Mouse (Mus musculus) MEL (cell line): ENCODE data around the gene Adamts15. TPM values are rescaled to one million over a fixed set of nuclear protein-coding genes. Genes with fewer than 3 reads are reported as not detected.

ENCODE experiments used
- DNase-seq: peaks from one replicate; pipeline ENCODE4 v3.0.0; 2011; ENCODE audit warnings: low read depth, low spot score
- H3K27ac ChIP-seq: 2 replicates; pipeline ENCODE4 v1.5.1; 2012; ENCODE audit warnings: low read depth, mild to moderate bottlenecking, control low read depth, low read length, moderate library complexity; ENCODE audit not compliant: control insufficient read depth
- H3K27me3 ChIP-seq, 2 experiments: fragments of 150-350 bp in 1 of 2; sonication (generic) in 1 of 2; 2 replicates each; pipeline ENCODE4 v1.6.1; 2012; ENCODE audit warnings: low read length in 2 of 2, mild to moderate bottlenecking in 2 of 2, improper control_type of control experiment in 1 of 2, moderate library complexity in 1 of 2; ENCODE audit not compliant: insufficient read depth in 2 of 2, control insufficient read depth in 1 of 2
- H3K36me3 ChIP-seq, 2 experiments: 2 replicates each; pipeline ENCODE4 v1.6.1; 2012 to 2014; ENCODE audit warnings: low read length in 2 of 2, improper control_type of control experiment in 1 of 2, inconsistent platforms in 1 of 2, mild to moderate bottlenecking in 1 of 2; ENCODE audit not compliant: insufficient read depth in 2 of 2, control insufficient read depth in 1 of 2
- H3K4me1 ChIP-seq, 2 experiments: fragments of 150-350 bp in 1 of 2; sonication (generic) in 1 of 2; 2 replicates each; pipeline ENCODE4 v1.6.1; 2012; ENCODE audit warnings: low read length in 2 of 2, improper control_type of control experiment in 1 of 2, mild to moderate bottlenecking in 1 of 2; ENCODE audit not compliant: insufficient read depth in 2 of 2, control insufficient read depth in 1 of 2
- H3K4me3 ChIP-seq, 2 experiments: fragments of 150-350 bp in 1 of 2; sonication (generic) in 1 of 2; 2 replicates each; pipeline ENCODE4 v1.5.1; 2012; ENCODE audit warnings: low read depth in 2 of 2, low read length in 2 of 2, mild to moderate bottlenecking in 2 of 2, moderate library complexity in 2 of 2, control low read depth in 1 of 2, improper control_type of control experiment in 1 of 2; ENCODE audit not compliant: control insufficient read depth in 1 of 2, insufficient read depth in 1 of 2
- H3K79me2 ChIP-seq: 2 replicates; pipeline ENCODE4 v1.6.1; 2012; ENCODE audit warnings: mild to moderate bottlenecking, low read length, moderate library complexity; ENCODE audit not compliant: control insufficient read depth, poor library complexity, insufficient read depth
- H3K9ac ChIP-seq: 2 replicates; pipeline ENCODE4 v1.6.1; 2012; ENCODE audit warnings: low read depth, mild to moderate bottlenecking, control low read depth, low read length, moderate library complexity; ENCODE audit not compliant: control insufficient read depth, poor library complexity, severe bottlenecking
- H3K9me3 ChIP-seq: fragments of 150-350 bp; sonication (generic); replicated peaks from 2 replicates; pipeline ENCODE4 v1.6.1; 2012; ENCODE audit warnings: mild to moderate bottlenecking, low read length, improper control_type of control experiment, moderate library complexity; ENCODE audit not compliant: insufficient read depth
- BHLHE40 ChIP-seq: IDR thresholded peaks from 2 replicates; pipeline ENCODE4 v1.6.1; 2012; ENCODE audit warnings: low read depth, mild to moderate bottlenecking, inconsistent platforms, low read length, improper control_type of control experiment, borderline replicate concordance
- CHD2 ChIP-seq: IDR thresholded peaks from 2 replicates; pipeline ENCODE4 v1.6.1; 2011; ENCODE audit warnings: low read length, improper control_type of control experiment
- CTCF ChIP-seq, 3 experiments: IDR thresholded peaks in 2 of 3; conservative IDR thresholded peaks in 1 of 3; 2 replicates each; pipeline ENCODE4 v1.5.1; 2011 to 2012; ENCODE audit warnings: low read length in 3 of 3, low read depth in 2 of 3, mild to moderate bottlenecking in 2 of 3, improper control_type of control experiment in 1 of 3, inconsistent platforms in 1 of 3, mixed read lengths in 1 of 3, moderate library complexity in 1 of 3; ENCODE audit not compliant: control insufficient read depth in 1 of 3, insufficient read depth in 1 of 3, poor library complexity in 1 of 3, severe bottlenecking in 1 of 3
- E2F4 ChIP-seq: IDR thresholded peaks from 2 replicates; pipeline ENCODE4 v1.6.1; 2011; ENCODE audit warnings: low read depth, low read length, improper control_type of control experiment, borderline replicate concordance
- ELF1 ChIP-seq: IDR thresholded peaks from 2 replicates; pipeline ENCODE4 v1.6.1; 2014; ENCODE audit warnings: low read depth, mild to moderate bottlenecking, inconsistent platforms, low read length, improper control_type of control experiment, moderate library complexity
- ETS1 ChIP-seq: IDR thresholded peaks from 2 replicates; pipeline ENCODE4 v1.6.1; 2012; ENCODE audit warnings: low read depth, mild to moderate bottlenecking, inconsistent platforms, low read length, improper control_type of control experiment, moderate library complexity
- GABPA ChIP-seq: IDR thresholded peaks from 2 replicates; pipeline ENCODE4 v1.6.1; 2012; ENCODE audit warnings: low read depth, mild to moderate bottlenecking, inconsistent platforms, low read length, improper control_type of control experiment, moderate library complexity
- GATA1 ChIP-seq: IDR thresholded peaks from 2 replicates; pipeline ENCODE4 v1.6.1; 2011; ENCODE audit warnings: low read depth, low read length, improper control_type of control experiment
- JUND ChIP-seq: IDR thresholded peaks from 2 replicates; pipeline ENCODE4 v1.6.1; 2011; ENCODE audit warnings: low read depth, mild to moderate bottlenecking, improper control_type of control experiment, low read length
- MAX ChIP-seq: IDR thresholded peaks from 2 replicates; pipeline ENCODE4 v1.6.1; 2011; ENCODE audit warnings: low read length, improper control_type of control experiment
- MEF2A ChIP-seq: IDR thresholded peaks from 2 replicates; pipeline ENCODE4 v1.6.1; 2014; ENCODE audit warnings: low read depth, mild to moderate bottlenecking, inconsistent platforms, low read length, improper control_type of control experiment; ENCODE audit not compliant: poor library complexity, insufficient replicate concordance, severe bottlenecking; ENCODE audit errors: extremely low read depth
- NELFE ChIP-seq: IDR thresholded peaks from 2 replicates; pipeline ENCODE4 v1.6.1; 2011; ENCODE audit warnings: low read depth, low read length, improper control_type of control experiment
- NRF1 ChIP-seq: IDR thresholded peaks from 2 replicates; pipeline ENCODE4 v1.6.1; 2014; ENCODE audit warnings: low read depth, mild to moderate bottlenecking, inconsistent platforms, low read length, improper control_type of control experiment, moderate library complexity; ENCODE audit not compliant: poor library complexity, insufficient read depth, severe bottlenecking
- POLR2A ChIP-seq, 2 experiments: IDR thresholded peaks; 2 replicates each; pipeline ENCODE4 v1.6.1; 2011 to 2012; ENCODE audit warnings: low read length in 2 of 2, mild to moderate bottlenecking in 2 of 2, control low read depth in 1 of 2, improper control_type of control experiment in 1 of 2, low read depth in 1 of 2, moderate library complexity in 1 of 2; ENCODE audit not compliant: control insufficient read depth in 1 of 2, insufficient read depth in 1 of 2, poor library complexity in 1 of 2
- POLR2AphosphoS2 ChIP-seq: IDR thresholded peaks from 2 replicates; pipeline ENCODE4 v1.6.1; 2011; ENCODE audit warnings: low read length, improper control_type of control experiment
- POLR2AphosphoS5 ChIP-seq: IDR thresholded peaks from 2 replicates; pipeline ENCODE4 v1.6.1; 2012; ENCODE audit warnings: low read depth, borderline replicate concordance, mild to moderate bottlenecking, inconsistent platforms, low read length, moderate library complexity, mixed read lengths
- RCOR1 ChIP-seq: IDR thresholded peaks from 2 replicates; pipeline ENCODE4 v1.6.1; 2012; ENCODE audit warnings: low read depth, mild to moderate bottlenecking, inconsistent platforms, low read length, improper control_type of control experiment
- SIN3A ChIP-seq: IDR thresholded peaks from 2 replicates; pipeline ENCODE4 v1.6.1; 2012; ENCODE audit warnings: low read length, improper control_type of control experiment, inconsistent platforms
- SMC3 ChIP-seq: IDR thresholded peaks from 2 replicates; pipeline ENCODE4 v1.6.1; 2011; ENCODE audit warnings: low read depth, low read length, improper control_type of control experiment
- TAL1 ChIP-seq: IDR thresholded peaks from 2 replicates; pipeline ENCODE4 v1.6.1; 2012; ENCODE audit warnings: mild to moderate bottlenecking, inconsistent platforms, low read length, moderate library complexity, mixed read lengths
- TCF12 ChIP-seq: IDR thresholded peaks from 2 replicates; pipeline ENCODE4 v1.6.1; 2014; ENCODE audit warnings: low read depth, mild to moderate bottlenecking, inconsistent platforms, low read length, improper control_type of control experiment, moderate library complexity
- UBTF ChIP-seq: IDR thresholded peaks from 2 replicates; pipeline ENCODE4 v1.6.1; 2012; ENCODE audit warnings: low read depth, mild to moderate bottlenecking, inconsistent platforms, low read length, improper control_type of control experiment, moderate library complexity, borderline replicate concordance; ENCODE audit not compliant: insufficient read depth
- USF1 ChIP-seq: IDR thresholded peaks from 2 replicates; pipeline ENCODE4 v1.6.1; 2014; ENCODE audit warnings: low read depth, mild to moderate bottlenecking, inconsistent platforms, low read length, improper control_type of control experiment, moderate library complexity
- USF2 ChIP-seq, 2 experiments: IDR thresholded peaks; 2 replicates each; pipeline ENCODE4 v1.6.1; 2011 to 2012; ENCODE audit warnings: improper control_type of control experiment in 2 of 2, low read length in 2 of 2, borderline replicate concordance in 1 of 2, inconsistent platforms in 1 of 2, low read depth in 1 of 2, mild to moderate bottlenecking in 1 of 2; ENCODE audit not compliant: insufficient read depth in 1 of 2
- ZC3H11A ChIP-seq: IDR thresholded peaks from 2 replicates; pipeline ENCODE4 v1.6.1; 2012; ENCODE audit warnings: low read depth, mild to moderate bottlenecking, inconsistent platforms, low read length, improper control_type of control experiment
- ZMIZ1 ChIP-seq: IDR thresholded peaks from 2 replicates; pipeline ENCODE4 v1.6.1; 2012; ENCODE audit warnings: low read depth, mild to moderate bottlenecking, inconsistent platforms, low read length, improper control_type of control experiment, moderate library complexity
- polyA plus RNA-seq, 2 experiments: library from polyadenylated mRNA; stranded (reverse) in 1 of 2; unstranded in 1 of 2; fragments of >175 nt in 1 of 2; fragments of >200 nt in 1 of 2; gene quantifications; 2 replicates each; pipeline versions ENCODE4 v1.2.1 to v1.2.4; 2012; ENCODE audit warnings: low replicate concordance in 2 of 2, low read depth in 1 of 2; ENCODE audit not compliant: insufficient read length in 2 of 2, insufficient read depth in 1 of 2, missing spikeins in 1 of 2
- total RNA-seq: library from RNA; depleted of rRNA; stranded (reverse); fragments of 300-350 nt; gene quantifications from 2 replicates; pipeline ENCODE4 v1.2.3, GENCODE M21; 2012

Adamts15 gene
- total and polyA plus RNA-seq, 3 experiments = 0.07 TPM; not detected in 2

- H3K4me1 ChIP-seq = no peaks in the 10 kb centered on the region
- H3K79me2 ChIP-seq = no peaks in the 10 kb centered on the region
- TF ChIP-seq MEF2A (no peak), USF1 (no peak), SMC3 (no peak), MAX (no peak), NELFE (no peak), GABPA (no peak), ZMIZ1 (no peak), ETS1 (no peak), CTCF (IDR thresholded peaks at IDR 0.05 in 2 of 3, conservative IDR thresholded peaks at IDR 0.05 in 1 of 3; ENCODE audit: control insufficient read depth in 1 of 3, insufficient read depth in 1 of 3, low read depth in 2 of 3, low read length in 3 of 3, poor library complexity in 1 of 3, severe bottlenecking in 1 of 3) (no peak), TAL1 (no peak), ELF1 (no peak), USF2 (IDR thresholded peaks at IDR 0.05; ENCODE audit: borderline replicate concordance in 1 of 2, insufficient read depth in 1 of 2, low read depth in 1 of 2, low read length in 2 of 2) (no peak), JUND (no peak), E2F4 (no peak), POLR2AphosphoS5 (no peak), RCOR1 (no peak), BHLHE40 (no peak), NRF1 (no peak), POLR2AphosphoS2 (no peak)
- H3K27ac ChIP-seq = no peak overlapping the region
- H3K27me3 ChIP-seq = no peaks in the 10 kb centered on the region
- no peak overlapping the region for H3K4me3 ChIP-seq
- no peak for DNase-seq
- H3K9me3 ChIP-seq = no peaks in the 10 kb centered on the region
- no peak overlapping the region for H3K9ac ChIP-seq
- no peaks in the 10 kb centered on the region for H3K36me3 ChIP-seq
These were observed 29.2 kb upstream of the Adamts15 start for GRCm38 (mm10) chr9:30951461-30951860.

- Histone ChIP-seq H3K4me3 (no peak overlapping the region), H3K27ac (no peak overlapping the region), H3K27me3 (no peaks in the 10 kb centered on the region), H3K4me1 (no peaks in the 10 kb centered on the region), H3K9me3 (no peaks in the 10 kb centered on the region), H3K36me3 (no peaks in the 10 kb centered on the region), H3K79me2 (no peaks in the 10 kb centered on the region), H3K9ac (no peak overlapping the region)
- no peak for TF ChIP-seq CHD2
- TF ChIP-seq USF1 = no peak
- TF ChIP-seq TCF12 = no peak
- no peak for TF ChIP-seq SIN3A
- no peak for TF ChIP-seq SMC3
- TF ChIP-seq ETS1 = no peak
- no peak for TF ChIP-seq POLR2A (IDR thresholded peaks at IDR 0.05; ENCODE audit: control insufficient read depth in 1 of 2, insufficient read depth in 1 of 2, low read depth in 1 of 2, low read length in 2 of 2, poor library complexity in 1 of 2)
- no peak for TF ChIP-seq BHLHE40
- no peak for TF ChIP-seq USF2 (IDR thresholded peaks at IDR 0.05; ENCODE audit: borderline replicate concordance in 1 of 2, insufficient read depth in 1 of 2, low read depth in 1 of 2, low read length in 2 of 2)
- no peak for TF ChIP-seq POLR2AphosphoS5
- TF ChIP-seq GATA1 = no peak
- no peak for TF ChIP-seq ZC3H11A
- TF ChIP-seq ELF1 = no peak
- TF ChIP-seq TAL1 = no peak
- no peak for TF ChIP-seq ZMIZ1
- no peak for TF ChIP-seq UBTF
- no peak for DNase-seq
These were observed 28.3 kb upstream of the Adamts15 start for GRCm38 (mm10) chr9:30950592-30950991.
